Mouse (Mus musculus) gastrocnemius, adult 2 months (tissue): Measurements from ENCODE around the gene Eya2. TPM values are rescaled to one million over a fixed set of nuclear protein-coding genes. Genes with fewer than 3 reads are reported as not detected.

Experiments used
- DNase-seq: peaks from one replicate; pipeline ENCODE4 v3.0.0; 2022
- H3K27ac ChIP-seq: fragments of 200-600 bp; 2 replicates; pipeline ENCODE4 v1.8.1; 2022; ENCODE audit warnings: mild to moderate bottlenecking
- H3K4me3 ChIP-seq: fragments of 200-600 bp; 2 replicates; pipeline ENCODE4 v1.8.1; 2022; ENCODE audit warnings: mild to moderate bottlenecking, moderate library complexity
- CTCF ChIP-seq: fragments of 200-600 bp; IDR thresholded peaks from 2 replicates; pipeline ENCODE4 v1.8.1; 2022; ENCODE audit warnings: antibody characterized with exemption, mild to moderate bottlenecking, moderate library complexity
- intact Hi-C: fragments of 180-260 bp; cut with DNase I; formaldehyde crosslinking; loops from one replicate; pipeline ENCODE4 v1.15.1; 2025
- total RNA-seq, 2 experiments: library from RNA; stranded (reverse); gene quantifications; 2 replicates each; pipeline ENCODE4 v1.2.3; 2021

Gene Eya2
- total RNA-seq, 2 experiments from 2014 or later, result 3.0 to 5.8 TPM

- intact Hi-C loops, result no loop called here
- DNase-seq, result no peak
- no peak overlapping the region for H3K27ac ChIP-seq
- no peak for TF ChIP-seq CTCF
- H3K4me3 ChIP-seq, result no peak overlapping the region
These were observed 150.7 kb downstream of the Eya2 start for GRCm38 (mm10) chr2:165745306-165746098.

GRCm38 (mm10) chr2:165747975-165748374 is 153.1 kb downstream of the Eya2 start:
- TF ChIP-seq CTCF, result no peak
- no peak overlapping the region for H3K4me3 ChIP-seq
- intact Hi-C loops, result no loop called here
- DNase-seq, result no peak
- peak overlapping the region; percentile 46 for H3K27ac ChIP-seq

- no peak overlapping the region for H3K4me3 ChIP-seq
- peak overlapping the region; percentile 46 for H3K27ac ChIP-seq
- DNase-seq, result peak; percentile 42
- TF ChIP-seq CTCF, result no peak
- intact Hi-C loops, result no loop called here
These were observed 153.6 kb downstream of the Eya2 start for GRCm38 (mm10) chr2:165748426-165748825.

- peak; percentile 61 for TF ChIP-seq CTCF
- intact Hi-C loops, result loop anchor here (2.0 to 10.0 kb wide), 2 partner anchors 156 to 222 kb away; partner anchors contain the start of gene Eya2
- DNase-seq, result peak; percentile 64
- Histone ChIP-seq H3K27ac (peak overlapping the region; percentile 46; the same call in 1 of the 2 replicates), H3K4me3 (no peak overlapping the region)
These were observed 156.2 kb downstream of the Eya2 start for GRCm38 (mm10) chr2:165751068-165751467.

- intact Hi-C loops, result loop anchor here (10.0 kb wide), 1 partner anchor 158 kb away; the partner anchor contains the start of gene Eya2
- Histone ChIP-seq H3K4me3 (no peak overlapping the region), H3K27ac (no peak overlapping the region)
- no peak for TF ChIP-seq CTCF
- no peak for DNase-seq
These were observed 157.9 kb downstream of the Eya2 start for GRCm38 (mm10) chr2:165752704-165753103.

GRCm38 (mm10) chr2:165757799-165758198 is 163.0 kb downstream of the Eya2 start:
- no peak for TF ChIP-seq CTCF
- Histone ChIP-seq H3K4me3 (peak overlapping the region; percentile 22; the same call in 1 of the 2 replicates), H3K27ac (peak overlapping the region; percentile 48)
- DNase-seq, result no peak
- intact Hi-C loops, result loop anchor here (10.0 kb wide), 1 partner anchor 163 kb away; the partner anchor contains the start of gene Eya2

GRCm38 (mm10) chr2:165758534-165758933 is 163.7 kb downstream of the Eya2 start:
- no peak overlapping the region for H3K4me3 ChIP-seq
- TF ChIP-seq CTCF, result no peak
- H3K27ac ChIP-seq, result no peak overlapping the region
- no peak for DNase-seq
- intact Hi-C loops, result loop anchor here (10.0 kb wide), 1 partner anchor 164 kb away; the partner anchor contains the start of gene Eya2

GRCm38 (mm10) chr2:165759421-165759985 is 164.7 kb downstream of the Eya2 start:
- no peak for TF ChIP-seq CTCF
- no peak overlapping the region for H3K4me3 ChIP-seq
- intact Hi-C loops, result loop anchor here (10.0 kb wide), 1 partner anchor 165 kb away; the partner anchor contains the start of gene Eya2

GRCm38 (mm10) chr2:165768805-165769358 is 174.1 kb downstream of the Eya2 start:
- DNase-seq, result no peak
- TF ChIP-seq CTCF, result no peak
- intact Hi-C loops, result no loop called here
- no peak overlapping the region for H3K4me3 ChIP-seq
- H3K27ac ChIP-seq, result no peak overlapping the region

More at GRCm38 (mm10) chr2:165759421-165759985, 164.7 kb downstream of the Eya2 start:
- DNase-seq, result no peak
- peak overlapping the region; percentile 28; the same call in 1 of the 2 replicates for H3K27ac ChIP-seq

GRCm38 (mm10) chr2:165769375-165769948 is 174.6 kb downstream of the Eya2 start:
- DNase-seq, result no peak
- H3K4me3 ChIP-seq, result no peak overlapping the region
- H3K27ac ChIP-seq, result no peak overlapping the region
- TF ChIP-seq CTCF, result no peak
- intact Hi-C loops, result no loop called here

GRCm38 (mm10) chr2:165778927-165779326 is 184.1 kb downstream of the Eya2 start:
- DNase-seq, result peak; percentile 79
- Histone ChIP-seq H3K27ac (no peak overlapping the region), H3K4me3 (no peak overlapping the region)
- no peak; the same call in 1 of the 2 replicates for TF ChIP-seq CTCF
- intact Hi-C loops, result loop anchor here (10.0 kb wide), 1 partner anchor 786 kb away; no protein-coding TSS in a partner anchor

GRCm38 (mm10) chr2:165782324-165782723 is 187.5 kb downstream of the Eya2 start:
- intact Hi-C loops, result loop anchor here (5.0 kb wide), 1 partner anchor 130 kb away; no protein-coding TSS in a partner anchor
- no peak; the same call in none of the 2 replicates for TF ChIP-seq CTCF
- no peak overlapping the region for H3K4me3 ChIP-seq
- no peak overlapping the region for H3K27ac ChIP-seq
- DNase-seq, result peak; percentile 79
